In genomic region chr5:82715705-82716104, GRCm38 (mm10) we compare ENCODE assay signal across 21 mouse cellular contexts.
"Had no signal": no experiment of that assay in that cellular context is flagged by ENCODE, and none has a peak within 500 bp of the region (broad histone marks: within the 10 kb centered on the region; RNA-seq: fewer than 3 reads in every experiment).

No protein-coding gene starts in this region.

- ATAC-seq: liver, embryonic 12.5 days; midbrain, embryonic 15.5 days had no signal

- H3K27me3 ChIP-seq: limb, embryonic 13.5 days; liver, embryonic 12.5 days; liver, embryonic 15.5 days; lung, embryonic 15.5 days; megakaryocyte, embryonic 14.5 days; midbrain, embryonic 15.5 days; stomach, embryonic 15.5 days had no signal

- DNase-seq: kidney, adult 18-20 months; kidney, postnatal 25 days; layer of hippocampus, adult 9-11 months; liver; lung, adult 18-20 months; lung, postnatal 10 days; lung, postnatal 36 days; right cerebral cortex, postnatal 25 days; spleen, adult 18-20 months; thymus, postnatal 25 days had no signal

- H3K4me3 ChIP-seq: layer of hippocampus, adult 2 months; limb, embryonic 10.5 days; limb, embryonic 13.5 days; liver, embryonic 12.5 days; liver, embryonic 15.5 days; lung, embryonic 15.5 days; megakaryocyte, embryonic 14.5 days; midbrain, embryonic 10.5 days; midbrain, embryonic 15.5 days; stomach, embryonic 15.5 days had no signal

- H3K4me1 ChIP-seq: limb, embryonic 10.5 days; limb, embryonic 13.5 days; liver, embryonic 12.5 days; liver, embryonic 15.5 days; lung, embryonic 15.5 days; megakaryocyte, embryonic 14.5 days; midbrain, embryonic 10.5 days; midbrain, embryonic 15.5 days; stomach, embryonic 15.5 days had no signal

- H3K4me2 ChIP-seq: limb, embryonic 13.5 days; liver, embryonic 12.5 days; liver, embryonic 15.5 days; lung, embryonic 15.5 days; midbrain, embryonic 15.5 days; stomach, embryonic 15.5 days had no signal

- H3K36me3 ChIP-seq: limb, embryonic 10.5 days; limb, embryonic 13.5 days; liver, embryonic 12.5 days; liver, embryonic 15.5 days; lung, embryonic 15.5 days; midbrain, embryonic 10.5 days; midbrain, embryonic 15.5 days; stomach, embryonic 15.5 days had no signal

- H3K9me3 ChIP-seq: limb, embryonic 10.5 days; limb, embryonic 13.5 days; liver, embryonic 12.5 days; liver, embryonic 15.5 days; lung, embryonic 15.5 days; megakaryocyte, embryonic 14.5 days; midbrain, embryonic 10.5 days; midbrain, embryonic 15.5 days; stomach, embryonic 15.5 days had no signal

- H3K9ac ChIP-seq: limb, embryonic 13.5 days; liver, embryonic 12.5 days; liver, embryonic 15.5 days; lung, embryonic 15.5 days; midbrain, embryonic 15.5 days; stomach, embryonic 15.5 days had no signal

- H3K27ac ChIP-seq: kidney, postnatal 0 days; layer of hippocampus, adult 2 months; limb, embryonic 10.5 days; limb, embryonic 13.5 days; liver, embryonic 12.5 days; liver, embryonic 15.5 days; lung, embryonic 15.5 days; midbrain, embryonic 10.5 days; midbrain, embryonic 15.5 days; stomach, embryonic 15.5 days had no signal
